Comparison of ENCODE assay signal across 35 mouse cellular contexts in genomic region chr19:46182241-46182640, GRCm38 (mm10). TPM values are rescaled to one million over a fixed set of nuclear protein-coding genes. Genes with fewer than 3 reads are reported as not detected.
DNase-seq lines count a peak whose midpoint lies in the region; ATAC-seq and TF ChIP-seq lines count a peak whose summit lies in the region.
"Had no signal": no experiment of that assay in that cellular context is flagged by ENCODE, and none has a peak within 500 bp of the region (broad histone marks: within the 10 kb centered on the region; RNA-seq: fewer than 3 reads in every experiment).

No protein-coding gene starts in this region.

- intact Hi-C loops in gastrocnemius, postnatal 14 days (cut with DNase I; ENCODE audit: low total_unique reads) = no loop called here

- DNase-seq in adrenal gland, postnatal 14 days = peak; percentile 10
- DNase-seq in adrenal gland, adult 8-10 months = no peak
- DNase-seq in kidney, adult 2 months = peak; percentile 87
- peak; percentile 28 for DNase-seq in kidney, postnatal 10 days
- no peak for DNase-seq in gastrocnemius, postnatal 14 days
- no peak for DNase-seq in right cerebral cortex, adult 18-20 months
- DNase-seq: cerebellum, adult 18-20 months; cerebellum, postnatal 10 days; gastrocnemius, adult 2 months; heart, postnatal 10 days; layer of hippocampus, adult 9-11 months; lung, postnatal 36 days; right cerebral cortex, postnatal 4 days; thymus, adult 18-20 months; thymus, postnatal 25 days had no signal

- TF ChIP-seq CTCF in kidney, adult 2 months (conservative IDR thresholded peaks at IDR 0.05; ENCODE audit: insufficient read depth, insufficient read length, low read depth, low read length) = no peak

- no peaks in the 10 kb centered on the region for H3K27me3 ChIP-seq in kidney, adult 2 months (replicated peaks; ENCODE audit: control insufficient read depth, insufficient read depth, low read length)
- no peaks in the 10 kb centered on the region for H3K27me3 ChIP-seq in kidney, embryonic 14.5 days (ENCODE audit: control insufficient read depth, insufficient read depth, low read length)
- H3K27me3 ChIP-seq: heart, embryonic 13.5 days; limb, embryonic 12.5 days; neural tube, embryonic 12.5 days; Patski had no signal

- H3K27ac ChIP-seq in kidney, adult 2 months (ENCODE audit: insufficient read depth, low read depth, low read length) = no peak overlapping the region
- no peak overlapping the region for H3K27ac ChIP-seq in kidney, embryonic 14.5 days (ENCODE audit: low read depth, low read length)
- H3K27ac ChIP-seq: gastrocnemius, adult 2 months; heart, embryonic 13.5 days; hindbrain, embryonic 14.5 days; limb, embryonic 12.5 days; neural tube, embryonic 12.5 days; stomach, postnatal 0 days had no signal

- no peak overlapping the region for H3K4me3 ChIP-seq in kidney, adult 2 months (ENCODE audit: insufficient read depth, low read depth, low read length)
- H3K4me3 ChIP-seq in kidney, embryonic 14.5 days (ENCODE audit: low read length) = no peak overlapping the region
- H3K4me3 ChIP-seq: erythroblast, embryonic 14.5 days; gastrocnemius, adult 2 months; heart, embryonic 13.5 days; limb, embryonic 12.5 days; neural tube, embryonic 12.5 days had no signal

- H3K4me2 ChIP-seq in kidney, embryonic 14.5 days (replicated peaks; ENCODE audit: low read depth, low read length) = no peak overlapping the region
- H3K4me2 ChIP-seq: heart, embryonic 13.5 days; hindbrain, embryonic 14.5 days; limb, embryonic 12.5 days; liver, embryonic 11.5 days; midbrain, embryonic 11.5 days; neural tube, embryonic 12.5 days had no signal

- no peak overlapping the region for H3K9ac ChIP-seq in kidney, embryonic 14.5 days (ENCODE audit: low read depth, low read length)
- H3K9ac ChIP-seq: heart, embryonic 13.5 days; hindbrain, embryonic 14.5 days; limb, embryonic 12.5 days; neural tube, embryonic 12.5 days had no signal

- TF ChIP-seq POLR2A in kidney, adult 2 months (IDR thresholded peaks at IDR 0.05; ENCODE audit: low read depth, low read length) = no peak

- no peak for ATAC-seq in kidney, embryonic 14.5 days (ENCODE audit: low FRiP score, low TSS enrichment)
- ATAC-seq: forebrain, embryonic 16.5 days; midbrain, embryonic 16.5 days; Patski had no signal

- peaks cover 8% of the 10 kb centered on the region; the same call in 1 of the 2 replicates for H3K4me1 ChIP-seq in kidney, adult 2 months (ENCODE audit: control insufficient read depth, insufficient read depth, low read length)
- H3K4me1 ChIP-seq in kidney, embryonic 14.5 days (ENCODE audit: control insufficient read depth, insufficient read depth, low read length) = peaks cover 3% of the 10 kb centered on the region; the same call in 1 of the 2 replicates
- H3K4me1 ChIP-seq: limb, embryonic 12.5 days; neural tube, embryonic 12.5 days had no signal

- H3K36me3 ChIP-seq in kidney, adult 2 months (ENCODE audit: control insufficient read depth, insufficient read depth, low read length) = no peaks in the 10 kb centered on the region
- peaks cover 5% of the 10 kb centered on the region; the same call in 1 of the 2 replicates for H3K36me3 ChIP-seq in kidney, embryonic 14.5 days (ENCODE audit: control insufficient read depth, insufficient read depth, low read length)

- no peaks in the 10 kb centered on the region for H3K9me3 ChIP-seq in kidney, embryonic 14.5 days (ENCODE audit: control insufficient read depth, low read length)
- H3K9me3 ChIP-seq: heart, embryonic 13.5 days; limb, embryonic 12.5 days; neural tube, embryonic 12.5 days had no signal

- 56% methylated on average over 3 of the region's 3 CpGs for WGBS in kidney, adult 2 months
- 97% methylated on average over 3 of the region's 3 CpGs for WGBS in kidney, embryonic 14.5 days

RNA-seq across cellular contexts. Expression of gene Gbf1, which starts 29.9 kb away (rescaled TPM):
- 62.8 and 74.8 TPM in 2 replicates for total RNA-seq in adrenal gland, postnatal 14 days (2021)
- 100 to 1,000 TPM in 1 of 4 experiments, 10 to 100 TPM in 3; 81.0 to 101 (median 85.3) TPM for total RNA-seq in adrenal gland, adult 8-10 months (2022)
- polyA plus RNA-seq in kidney, adult 2 months (2012; rRNA removed) = 60.8 and 64.7 TPM in 2 replicates
- 29.0 and 50.3 TPM in 2 replicates for polyA plus RNA-seq in kidney, embryonic 14.5 days (2014; fragmentation: Nextera tagmentation; extraction: Ambion mirVana)
- total RNA-seq in gastrocnemius, postnatal 14 days (2021) = 10 to 100 TPM; 45.0 to 47.8 TPM

RNA-seq across cellular contexts. Expression of gene Pitx3, which starts 34.1 kb away (rescaled TPM):
- 0.26 TPM in 1 of 2 replicates, not detected in the other for total RNA-seq in adrenal gland, postnatal 14 days (2021)
- under 1 TPM in 2 of 4 experiments, not detected in 2; 0.17 to 0.35 TPM for total RNA-seq in adrenal gland, adult 8-10 months (2022)
- 0.05 TPM in 1 of 2 replicates, not detected in the other for polyA plus RNA-seq in kidney, adult 2 months (2012; rRNA removed)
- not detected in 2 replicates for polyA plus RNA-seq in kidney, embryonic 14.5 days (2014; fragmentation: Nextera tagmentation; extraction: Ambion mirVana)
- 10 to 100 TPM; 12.9 to 21.9 TPM for total RNA-seq in gastrocnemius, postnatal 14 days (2021)
- total RNA-seq: common myeloid progenitor, adult 5-6 weeks; hematopoietic stem cell, adult 5-6 weeks; left cerebral cortex, postnatal 14 days; megakaryocyte, adult 5-6 weeks had no signal
- polyA plus RNA-seq: erythroblast, embryonic 14.5 days; forebrain, embryonic 11.5 days; forebrain, embryonic 16.5 days; hindbrain, embryonic 14.5 days; lung, embryonic 16.5 days; Patski; spleen, adult 2 months had no signal

RNA-seq across cellular contexts. Expression of gene Elovl3, which starts 50.5 kb away (rescaled TPM):
- 7.4 and 8.7 TPM in 2 replicates for total RNA-seq in adrenal gland, postnatal 14 days (2021)
- total RNA-seq in adrenal gland, adult 8-10 months (2022) = 10 to 100 TPM in 2 of 4 experiments, under 1 TPM in 2; 0.28 to 43.1 (median 15.1) TPM
- 1.4 and 3.4 TPM in 2 replicates for polyA plus RNA-seq in kidney, adult 2 months (2012; rRNA removed)
- not detected in 2 replicates for polyA plus RNA-seq in kidney, embryonic 14.5 days (2014; fragmentation: Nextera tagmentation; extraction: Ambion mirVana)
- not detected for total RNA-seq in gastrocnemius, postnatal 14 days (2021)
- total RNA-seq: common myeloid progenitor, adult 5-6 weeks; gastrocnemius, adult 2 months; left cerebral cortex, postnatal 14 days; megakaryocyte, adult 5-6 weeks had no signal
- polyA plus RNA-seq: brain, embryonic 14.5 days; erythroblast, embryonic 14.5 days; forebrain, embryonic 16.5 days; heart, embryonic 13.5 days; hindbrain, embryonic 14.5 days; liver, embryonic 11.5 days; midbrain, embryonic 11.5 days; neural tube, embryonic 12.5 days; Patski; spleen, adult 2 months; stomach, postnatal 0 days had no signal

Comparison
In these comparisons a context has a peak if more than half of its experiments do, and no peak if none do; other contexts are left out.
1. DNase-seq: peak in adrenal gland, postnatal 14 days (single experiment), kidney, adult 2 months (single experiment) and kidney, postnatal 10 days (single experiment); none in adrenal gland, adult 8-10 months (single experiment), gastrocnemius, postnatal 14 days (single experiment) and right cerebral cortex, adult 18-20 months (single experiment).
2. RNA of gene Pitx3, which starts 34.1 kb away (total RNA-seq): 12.9 to 21.9 TPM in gastrocnemius, postnatal 14 days; 0.17 to 0.35 TPM in adrenal gland, adult 8-10 months and 0.26 TPM in adrenal gland, postnatal 14 days; every median in the first group is over 10 times any median in the second.